Mouse (Mus musculus): ENCODE measurements at regions not wholly inside any gene's neighbourhood (a gene's known extent, or its start where the extent isn't known, plus 50 kb on each side); places are given as distances from the start of the nearest gene placed in this dataset.
A peak's percentile ranks its signal among the peaks of the same experiment; 100 is the strongest.

DNA sequence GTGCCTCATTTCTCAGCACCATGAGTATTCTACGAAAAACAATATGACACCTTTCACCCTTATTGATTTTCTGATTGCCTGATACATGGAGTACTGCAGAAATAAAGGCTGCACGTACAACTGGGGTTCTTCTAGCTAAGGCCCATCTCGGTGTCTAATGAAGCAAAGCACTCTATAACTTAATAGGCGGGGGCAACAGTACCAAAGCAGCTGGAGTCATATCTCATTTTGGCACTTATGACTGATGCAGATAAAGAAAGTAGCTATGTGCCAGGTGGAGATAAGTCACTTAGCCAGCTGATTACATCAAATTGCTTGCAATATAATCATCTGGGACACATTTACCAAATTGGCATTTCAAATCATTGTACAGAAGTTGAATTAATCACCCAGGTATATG, 73.0 kb upstream of the Lin7a start:
- TF ChIP-seq CTCF (IDR thresholded peaks at IDR 0.05; ENCODE audit: insufficient read depth, low read depth, low read length) (no peak), POLR2A (IDR thresholded peaks at IDR 0.05; ENCODE audit: insufficient read depth, low read depth, low read length) (no peak)
- no peak overlapping the region for H3K27ac ChIP-seq (ENCODE audit: insufficient read depth, low read depth, low read length)
- H3K4me1 ChIP-seq (ENCODE audit: control insufficient read depth, insufficient read depth, low read length), result no peaks in the 10 kb centered on the region
- 93% methylated on average over 4 of the region's 4 CpGs for WGBS
- no peak overlapping the region for H3K4me3 ChIP-seq (ENCODE audit: insufficient read depth, low read depth, low read length)

DNA sequence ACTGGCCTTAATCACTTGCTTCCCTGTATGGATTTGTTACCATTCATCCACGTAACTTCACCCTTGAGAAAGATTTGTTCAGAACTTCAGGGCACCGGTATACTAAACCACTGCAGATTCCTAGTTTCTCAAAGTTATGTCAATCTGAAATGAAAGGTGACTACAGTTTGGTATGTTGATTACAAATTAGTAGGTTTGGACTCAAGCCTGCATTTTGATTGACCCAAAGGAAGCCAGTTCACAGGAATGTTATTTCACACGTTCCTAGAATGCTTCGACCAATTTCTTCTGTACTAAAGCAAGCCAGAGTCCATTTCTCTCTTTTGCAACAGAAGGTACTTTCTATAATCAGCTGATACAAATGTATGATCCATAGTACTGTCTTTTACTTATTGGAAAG, 70.4 kb upstream of the Lin7a start:
- H3K4me1 ChIP-seq (ENCODE audit: control insufficient read depth, insufficient read depth, low read length), result no peaks in the 10 kb centered on the region
- no peak overlapping the region for H3K27ac ChIP-seq (ENCODE audit: insufficient read depth, low read depth, low read length)
- WGBS, result 74% methylated on average over 4 of the region's 4 CpGs
- TF ChIP-seq CTCF (IDR thresholded peaks at IDR 0.05; ENCODE audit: insufficient read depth, low read depth, low read length) (no peak), POLR2A (IDR thresholded peaks at IDR 0.05; ENCODE audit: insufficient read depth, low read depth, low read length) (no peak)
- H3K4me3 ChIP-seq (ENCODE audit: insufficient read depth, low read depth, low read length), result no peak overlapping the region

DNA sequence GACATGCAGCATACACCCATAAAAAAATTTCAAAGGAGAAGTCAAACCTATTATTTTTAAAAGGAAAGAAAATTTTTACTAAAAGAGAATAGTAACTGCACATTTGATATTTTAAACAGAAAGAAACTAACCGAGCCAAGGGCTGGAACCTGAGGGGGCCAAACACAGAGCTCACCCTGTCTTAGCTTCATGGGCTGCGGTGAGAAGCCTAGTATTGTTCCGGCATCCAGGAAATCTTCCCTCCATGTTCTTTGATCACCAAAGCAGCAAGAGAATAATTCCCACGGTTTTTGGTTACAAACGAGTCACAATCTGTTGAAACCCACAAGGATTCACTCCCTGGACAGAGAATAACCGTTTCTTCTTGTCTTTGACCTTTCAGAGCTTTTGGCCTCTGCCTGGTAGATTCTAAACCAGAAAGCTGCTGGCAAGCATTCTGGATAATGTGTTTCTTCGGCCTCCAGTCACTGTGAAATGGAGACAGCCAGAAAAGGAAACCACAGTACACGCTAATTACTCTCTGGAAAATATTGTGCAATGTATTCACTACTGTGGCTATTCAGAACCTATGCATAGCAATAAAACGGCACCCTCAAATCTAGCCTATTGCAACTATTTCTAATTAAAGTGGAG, 66.3 kb upstream of the Lin7a start:
- 22% methylated on average over 9 of the region's 9 CpGs for WGBS
- no peaks in the 10 kb centered on the region for H3K4me1 ChIP-seq (ENCODE audit: control insufficient read depth, insufficient read depth, low read length)
- no peak overlapping the region for H3K4me3 ChIP-seq (ENCODE audit: insufficient read depth, low read depth, low read length)
- TF ChIP-seq CTCF (IDR thresholded peaks at IDR 0.05; ENCODE audit: insufficient read depth, low read depth, low read length), result no peak
- TF ChIP-seq POLR2A (IDR thresholded peaks at IDR 0.05; ENCODE audit: insufficient read depth, low read depth, low read length), result no peak
- peak overlapping the region; percentile 80; the same call in 1 of the 2 replicates for H3K27ac ChIP-seq (ENCODE audit: insufficient read depth, low read depth, low read length)

DNA sequence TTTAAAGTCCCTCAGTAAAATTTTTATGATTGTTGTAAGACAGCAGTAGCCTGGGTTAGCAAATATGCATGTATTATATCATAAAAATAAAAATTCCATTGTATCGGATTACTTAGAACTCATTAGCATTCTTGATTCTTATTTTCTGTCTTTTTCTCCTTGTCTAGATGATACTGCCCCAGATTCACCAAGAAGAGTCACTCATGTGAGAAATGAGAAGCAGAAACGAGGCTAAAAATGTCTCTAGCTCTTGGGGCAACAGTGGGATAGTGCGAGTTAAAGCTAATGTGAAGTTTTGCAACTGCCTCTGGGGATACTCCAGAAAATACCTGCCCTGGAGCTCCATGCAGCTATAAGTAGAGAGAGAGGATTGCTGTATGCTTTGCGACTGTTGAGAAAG, 61.6 kb upstream of the Lin7a start:
- H3K4me1 ChIP-seq (ENCODE audit: control insufficient read depth, insufficient read depth, low read length), result no peaks in the 10 kb centered on the region
- no peak overlapping the region for H3K27ac ChIP-seq (ENCODE audit: insufficient read depth, low read depth, low read length)
- 77% methylated on average over 4 of the region's 4 CpGs for WGBS
- H3K4me3 ChIP-seq (ENCODE audit: insufficient read depth, low read depth, low read length), result no peak overlapping the region
- TF ChIP-seq CTCF (IDR thresholded peaks at IDR 0.05; ENCODE audit: insufficient read depth, low read depth, low read length), result no peak
- no peak for TF ChIP-seq POLR2A (IDR thresholded peaks at IDR 0.05; ENCODE audit: insufficient read depth, low read depth, low read length)

DNA sequence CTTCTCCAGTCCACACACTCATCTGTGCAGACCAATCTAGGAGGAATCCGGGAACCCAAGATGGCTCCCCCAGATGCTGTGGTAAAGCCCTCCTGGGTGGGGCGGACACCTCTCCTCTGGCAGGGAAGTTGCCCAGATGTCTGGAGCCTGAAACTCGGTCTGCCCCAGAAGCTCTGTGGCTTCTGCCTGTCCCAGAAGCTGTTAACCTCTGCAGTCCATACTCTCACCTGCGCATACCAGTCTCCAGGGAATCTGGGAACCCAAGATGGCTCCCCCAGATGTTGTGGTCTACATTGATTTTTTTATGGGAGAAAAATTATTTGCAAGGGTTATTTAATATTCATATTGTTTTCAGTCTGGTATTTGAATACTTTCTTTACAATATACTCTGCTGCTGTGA, 58.4 kb upstream of the Lin7a start:
- WGBS, result 91% methylated on average over 4 of the region's 4 CpGs
- Histone ChIP-seq H3K4me1 (ENCODE audit: control insufficient read depth, insufficient read depth, low read length) (no peaks in the 10 kb centered on the region), H3K27ac (ENCODE audit: insufficient read depth, low read depth, low read length) (no peak overlapping the region), H3K4me3 (ENCODE audit: insufficient read depth, low read depth, low read length) (no peak overlapping the region)
- TF ChIP-seq CTCF (IDR thresholded peaks at IDR 0.05; ENCODE audit: insufficient read depth, low read depth, low read length), result no peak
- TF ChIP-seq POLR2A (IDR thresholded peaks at IDR 0.05; ENCODE audit: insufficient read depth, low read depth, low read length), result no peak

DNA sequence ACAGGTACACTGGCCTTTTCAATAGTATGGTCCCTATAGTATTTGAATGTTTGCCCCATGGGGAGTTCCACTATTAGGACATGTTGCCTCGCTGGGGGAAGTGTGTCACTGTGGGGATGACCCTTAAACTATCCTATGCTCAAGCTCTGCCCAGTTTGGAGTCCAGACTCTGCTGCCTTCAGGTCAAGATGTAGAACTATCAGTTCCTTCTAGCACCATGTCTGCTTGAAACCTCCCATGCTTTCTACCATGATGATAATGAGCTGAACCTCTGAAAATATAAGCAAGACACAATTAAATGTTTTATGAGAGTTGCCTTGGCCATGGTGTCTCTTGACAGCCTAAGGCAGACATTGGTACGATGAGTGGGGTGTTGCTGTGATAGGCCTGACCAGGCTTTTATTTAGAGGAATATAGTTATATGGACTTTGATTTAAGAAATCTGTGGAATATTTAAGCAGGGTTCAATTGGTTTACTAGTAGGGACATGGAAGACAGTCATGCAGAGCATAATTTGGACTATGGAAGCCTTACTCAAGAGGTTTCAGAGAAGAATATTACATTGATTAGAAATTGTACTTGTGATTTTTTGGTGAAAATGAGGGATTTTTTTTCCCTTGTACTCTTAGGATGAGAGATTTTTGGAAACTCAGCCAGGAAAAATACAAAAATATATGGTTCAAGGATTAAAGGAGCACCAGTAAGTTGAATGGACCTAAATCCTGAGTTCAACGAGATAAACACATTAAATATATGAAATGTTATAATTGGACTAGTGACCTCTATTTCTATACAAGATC, 57.7 kb upstream of the Lin7a start:
- no peak overlapping the region for H3K4me3 ChIP-seq (ENCODE audit: insufficient read depth, low read depth, low read length)
- TF ChIP-seq CTCF (IDR thresholded peaks at IDR 0.05; ENCODE audit: insufficient read depth, low read depth, low read length), result no peak
- no peak for TF ChIP-seq POLR2A (IDR thresholded peaks at IDR 0.05; ENCODE audit: insufficient read depth, low read depth, low read length)
- H3K4me1 ChIP-seq (ENCODE audit: control insufficient read depth, insufficient read depth, low read length), result no peaks in the 10 kb centered on the region
- WGBS, result 83% methylated on average over 3 of the region's 3 CpGs
- no peak overlapping the region for H3K27ac ChIP-seq (ENCODE audit: insufficient read depth, low read depth, low read length)

DNA sequence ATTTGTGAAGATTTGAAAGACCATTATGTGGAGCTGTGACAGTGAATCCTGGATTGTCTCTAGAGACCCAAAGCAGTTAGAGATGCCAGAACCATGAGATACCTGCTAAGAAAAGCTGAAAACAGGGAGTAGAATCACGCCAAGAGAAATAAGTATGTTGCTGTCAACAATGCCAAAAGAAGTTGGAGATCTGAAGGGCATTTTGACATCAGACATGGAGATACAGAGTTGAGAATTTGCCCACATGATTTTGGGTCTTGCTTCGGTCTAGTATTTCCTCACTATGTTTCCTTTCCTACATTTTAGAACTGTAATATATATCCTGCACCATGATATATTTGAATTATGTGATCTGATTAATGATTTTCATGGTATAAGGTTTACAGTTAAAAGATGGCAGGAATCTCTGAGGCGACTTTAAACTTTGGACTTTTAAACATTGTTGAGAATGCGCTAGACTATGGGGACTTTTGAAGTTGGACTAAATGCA, 56.7 kb upstream of the Lin7a start:
- WGBS, result 93% methylated on average over 4 of the region's 4 CpGs
- Histone ChIP-seq H3K4me1 (ENCODE audit: control insufficient read depth, insufficient read depth, low read length) (no peaks in the 10 kb centered on the region), H3K4me3 (ENCODE audit: insufficient read depth, low read depth, low read length) (no peak overlapping the region), H3K27ac (ENCODE audit: insufficient read depth, low read depth, low read length) (no peak overlapping the region)
- TF ChIP-seq POLR2A (IDR thresholded peaks at IDR 0.05; ENCODE audit: insufficient read depth, low read depth, low read length) (no peak), CTCF (IDR thresholded peaks at IDR 0.05; ENCODE audit: insufficient read depth, low read depth, low read length) (no peak)

DNA sequence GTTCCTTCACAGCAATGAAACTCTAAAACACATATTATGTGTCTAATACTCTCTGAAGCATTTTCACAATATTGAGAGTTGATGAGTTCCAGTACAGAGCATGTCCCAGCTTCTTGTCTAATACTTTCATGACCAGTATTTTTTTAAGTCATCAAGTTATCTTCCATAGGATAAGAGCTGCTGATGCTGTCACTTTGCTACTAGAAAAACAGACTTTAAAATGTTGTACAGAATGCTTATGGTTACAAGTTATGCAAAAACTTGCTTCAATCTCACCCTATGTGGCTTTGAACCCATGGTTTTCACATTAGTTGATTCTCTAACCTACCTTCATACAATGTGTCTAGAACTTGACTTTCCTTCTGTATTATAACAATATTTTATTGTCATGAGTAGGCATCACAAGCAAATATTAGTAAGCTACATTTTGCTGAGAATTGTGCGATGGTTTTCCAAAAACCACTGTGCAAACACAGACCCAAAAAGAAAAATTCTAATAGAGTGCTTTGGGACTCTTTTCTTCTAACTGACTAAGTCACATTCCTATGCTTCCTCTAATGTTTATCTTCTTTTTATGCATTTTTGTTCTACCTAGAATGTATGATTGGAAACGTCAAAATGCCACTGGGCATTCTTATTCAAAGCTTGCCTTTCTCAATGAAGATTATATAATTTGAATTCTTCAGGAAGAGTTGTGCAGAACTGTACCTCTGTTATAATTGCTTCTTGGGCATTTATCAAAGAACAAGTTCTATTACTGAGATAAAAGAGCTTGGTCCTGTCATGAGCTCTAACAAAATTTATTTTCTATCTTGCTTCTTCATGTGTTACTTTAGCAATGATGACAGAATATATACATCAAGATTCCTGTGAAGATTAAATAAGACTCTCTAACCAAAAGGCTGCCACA, 55.6 kb upstream of the Lin7a start:
- no peak for TF ChIP-seq CTCF (IDR thresholded peaks at IDR 0.05; ENCODE audit: insufficient read depth, low read depth, low read length)
- no peak for TF ChIP-seq POLR2A (IDR thresholded peaks at IDR 0.05; ENCODE audit: insufficient read depth, low read depth, low read length)
- Histone ChIP-seq H3K4me3 (ENCODE audit: insufficient read depth, low read depth, low read length) (no peak overlapping the region), H3K4me1 (ENCODE audit: control insufficient read depth, insufficient read depth, low read length) (no peaks in the 10 kb centered on the region), H3K27ac (ENCODE audit: insufficient read depth, low read depth, low read length) (no peak overlapping the region)
- 82% methylated on average over 2 of the region's 2 CpGs for WGBS

Measured in olfactory bulb, adult 2 months (tissue).